Comparison of ENCODE assay signal across 11 mouse cellular contexts in the genomic region with DNA sequence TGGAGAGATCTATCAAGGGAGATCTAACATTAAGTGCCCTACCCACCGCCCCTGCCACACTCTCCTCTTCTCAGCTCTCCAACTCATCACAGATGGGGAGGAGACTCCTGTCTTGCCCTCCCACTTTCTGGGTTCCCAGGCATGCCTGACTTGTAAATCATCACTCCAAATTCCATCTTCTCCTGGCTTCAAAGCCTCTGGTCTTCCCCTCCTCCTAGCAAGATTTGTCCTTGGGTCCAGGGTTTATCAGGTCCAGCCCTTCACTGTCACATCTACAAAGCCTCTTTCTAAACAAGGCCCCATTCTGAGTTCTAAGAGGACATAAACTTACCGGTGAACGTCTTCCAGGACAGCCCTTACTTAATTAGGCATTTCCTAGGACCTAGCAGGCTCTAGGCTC.
DNase-seq lines count a peak whose midpoint lies in the region; ATAC-seq lines count a peak whose summit lies in the region.
"Had no signal": no experiment of that assay in that cellular context is flagged by ENCODE, and none has a peak within 500 bp of the region (broad histone marks: within the 10 kb centered on the region; RNA-seq: fewer than 3 reads in every experiment).

No protein-coding gene starts in this region.

- no peaks in the 10 kb centered on the region for H3K27me3 ChIP-seq in heart, embryonic 11.5 days (ENCODE audit: control insufficient read depth, insufficient read depth, low read length)
- H3K27me3 ChIP-seq in lung, embryonic 16.5 days (ENCODE audit: control insufficient read depth, insufficient read depth, low read depth, low read length): no peaks in the 10 kb centered on the region
- H3K27me3 ChIP-seq in intestine, embryonic 15.5 days (replicated peaks): no peaks in the 10 kb centered on the region
- H3K27me3 ChIP-seq: embryonic facial prominence, embryonic 12.5 days had no signal

- no peak overlapping the region for H3K4me2 ChIP-seq in heart, embryonic 11.5 days
- no peak overlapping the region for H3K4me2 ChIP-seq in lung, embryonic 16.5 days (ENCODE audit: low read depth, low read length)
- H3K4me2 ChIP-seq in intestine, embryonic 15.5 days (replicated peaks): no peak overlapping the region
- H3K4me2 ChIP-seq: embryonic facial prominence, embryonic 12.5 days had no signal

- no peak for DNase-seq in heart, adult 18-20 months
- no peak for DNase-seq in lung, postnatal 36 days
- no peak for DNase-seq in MN1 (ENCODE audit: low spot score)
- no peak for DNase-seq in layer of hippocampus, adult 18-20 months (ENCODE audit: low spot score in 2 of 2)
- DNase-seq in layer of hippocampus, postnatal 36 days: no peak
- DNase-seq: cerebellum, adult 9-11 months; thymus, postnatal 4 days had no signal

- peaks cover 18% of the 10 kb centered on the region for H3K4me1 ChIP-seq in heart, embryonic 11.5 days (ENCODE audit: control insufficient read depth, insufficient read depth, low read length)
- H3K4me1 ChIP-seq in lung, embryonic 16.5 days (replicated peaks; ENCODE audit: control insufficient read depth, insufficient read depth, low read length): peaks cover 4% of the 10 kb centered on the region; the same call in 1 of the 2 replicates
- peaks cover 19% of the 10 kb centered on the region for H3K4me1 ChIP-seq in intestine, embryonic 15.5 days (replicated peaks)

- peak overlapping the region; percentile 60; the same call in 1 of the 2 replicates for H3K27ac ChIP-seq in heart, embryonic 11.5 days (ENCODE audit: low read depth, low read length)
- H3K27ac ChIP-seq in lung, embryonic 16.5 days (ENCODE audit: low read length): 0 out of 2 replicates have a peak overlapping the region, but pooled peaks have one; percentile 38
- H3K27ac ChIP-seq in intestine, embryonic 15.5 days: peak overlapping the region; percentile 72

- H3K36me3 ChIP-seq in heart, embryonic 11.5 days (ENCODE audit: control insufficient read depth, insufficient read depth, low read length): no peaks in the 10 kb centered on the region
- no peaks in the 10 kb centered on the region for H3K36me3 ChIP-seq in lung, embryonic 16.5 days (ENCODE audit: control insufficient read depth, insufficient read depth, low read length)
- H3K36me3 ChIP-seq in intestine, embryonic 15.5 days: no peaks in the 10 kb centered on the region
- H3K36me3 ChIP-seq: embryonic facial prominence, embryonic 12.5 days had no signal

- H3K4me3 ChIP-seq in heart, embryonic 11.5 days (ENCODE audit: low read depth, low read length): no peak overlapping the region
- no peak overlapping the region for H3K4me3 ChIP-seq in lung, embryonic 16.5 days (ENCODE audit: low read length)
- H3K4me3 ChIP-seq in intestine, embryonic 15.5 days (replicated peaks): no peak overlapping the region
- H3K4me3 ChIP-seq: embryonic facial prominence, embryonic 12.5 days had no signal

- WGBS in heart, embryonic 11.5 days (ENCODE audit: insufficient replicate concordance): 30% methylated on average over 3 of the region's 3 CpGs
- WGBS in lung, embryonic 16.5 days: 20% methylated on average over 3 of the region's 3 CpGs
- WGBS in intestine, embryonic 15.5 days: 15% methylated on average over 3 of the region's 3 CpGs

- no peak overlapping the region for H3K9ac ChIP-seq in heart, embryonic 11.5 days (ENCODE audit: low read depth, low read length)
- no peak overlapping the region for H3K9ac ChIP-seq in lung, embryonic 16.5 days (ENCODE audit: low read length)
- H3K9ac ChIP-seq in intestine, embryonic 15.5 days: no peak overlapping the region
- H3K9ac ChIP-seq: embryonic facial prominence, embryonic 12.5 days had no signal

- no peaks in the 10 kb centered on the region for H3K9me3 ChIP-seq in heart, embryonic 11.5 days (replicated peaks; ENCODE audit: control insufficient read depth, low read length)
- 0 out of 2 replicates have a peak, but pooled peaks cover 2% of the 10 kb centered on the region for H3K9me3 ChIP-seq in lung, embryonic 16.5 days (ENCODE audit: control insufficient read depth, low read length)
- no peaks in the 10 kb centered on the region for H3K9me3 ChIP-seq in intestine, embryonic 15.5 days
- H3K9me3 ChIP-seq: embryonic facial prominence, embryonic 12.5 days had no signal

- no peak for ATAC-seq in heart, embryonic 11.5 days (replicated peaks; ENCODE audit: insufficient number of reproducible peaks, low FRiP score, low TSS enrichment)
- ATAC-seq in lung, embryonic 16.5 days (ENCODE audit: low read depth): peak; percentile 36; the same call in 1 of the 2 replicates
- ATAC-seq in intestine, embryonic 15.5 days: peak; percentile 22; the same call in 1 of the 2 replicates
